Mouse (Mus musculus): ENCODE results near the gene Col23a1. TPM values are rescaled to one million over a fixed set of nuclear protein-coding genes. Genes with fewer than 3 reads are reported as not detected.

Gene Col23a1
- polyA plus RNA-seq, 1 experiment, result 0.76 TPM

DNA sequence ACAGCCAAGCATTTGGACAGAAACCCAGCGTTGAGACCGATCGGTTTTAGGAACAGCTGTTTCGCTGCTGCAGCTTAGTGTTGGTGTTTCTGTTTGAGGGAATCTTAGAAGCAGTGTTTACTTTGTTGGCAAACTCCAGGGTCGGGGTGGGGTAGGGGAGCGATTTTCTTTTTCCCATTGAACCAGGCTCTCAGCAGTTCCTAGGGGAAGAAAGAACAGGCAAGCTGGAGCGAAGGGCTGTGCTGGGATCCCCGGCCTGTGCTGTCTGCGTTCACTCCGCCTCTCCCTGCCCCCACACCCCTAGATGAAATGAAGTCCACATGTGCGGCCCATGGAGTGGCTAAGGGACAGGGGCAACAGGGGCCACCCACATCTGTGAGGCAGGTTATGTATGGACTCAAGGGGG lies 243.4 kb downstream of the Col23a1 start:
- H3K9me3 ChIP-seq (replicated peaks; ENCODE audit: control insufficient read depth, insufficient read depth, low read length, poor library complexity, severe bottlenecking), result no peaks in the 10 kb centered on the region
- H3K27me3 ChIP-seq (ENCODE audit: control insufficient read depth, insufficient read depth, low read length, poor library complexity, severe bottlenecking), result no peaks in the 10 kb centered on the region
- no peak for TF ChIP-seq POLR2A (IDR thresholded peaks at IDR 0.05; ENCODE audit: insufficient read depth, low read length)
- TF ChIP-seq CTCF (IDR thresholded peaks at IDR 0.05; ENCODE audit: low read depth, low read length), result no peak
- TF ChIP-seq EP300 (IDR thresholded peaks at IDR 0.05; ENCODE audit: insufficient read depth, low read depth, low read length), result no peak
- no peak overlapping the region for H3K4me3 ChIP-seq (ENCODE audit: low read depth, low read length)
- no peaks in the 10 kb centered on the region for H3K4me1 ChIP-seq (ENCODE audit: control insufficient read depth, insufficient read depth, low read length)
- no peak overlapping the region for H3K27ac ChIP-seq (ENCODE audit: insufficient read depth, low read length)
- no peaks in the 10 kb centered on the region for H3K36me3 ChIP-seq (ENCODE audit: control insufficient read depth, insufficient read depth, low read length, poor library complexity, severe bottlenecking)
- no peak overlapping the region for H3K9ac ChIP-seq (ENCODE audit: low read depth, poor library complexity, severe bottlenecking)

DNA sequence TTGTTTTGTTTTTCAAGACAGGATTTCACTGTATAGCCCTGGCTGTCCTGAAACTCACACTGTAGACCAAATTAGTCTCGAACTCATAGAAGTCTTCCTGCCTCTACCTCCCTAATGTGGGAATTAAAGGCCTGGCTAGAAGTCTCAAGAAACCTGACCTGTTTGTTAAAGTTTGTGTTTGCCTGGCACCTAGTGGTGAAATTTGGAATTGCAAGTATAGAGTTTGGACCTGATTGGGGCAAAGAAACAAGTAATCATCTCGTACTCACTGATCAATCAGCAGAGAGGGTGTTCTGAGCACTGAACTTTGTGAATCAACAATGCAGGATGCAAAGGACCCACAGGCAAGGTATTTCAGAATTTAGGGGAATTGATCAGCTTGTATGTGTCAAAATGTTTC lies 244.6 kb downstream of the Col23a1 start:
- no peaks in the 10 kb centered on the region for H3K9me3 ChIP-seq (replicated peaks; ENCODE audit: control insufficient read depth, insufficient read depth, low read length, poor library complexity, severe bottlenecking)
- H3K4me1 ChIP-seq (ENCODE audit: control insufficient read depth, insufficient read depth, low read length), result no peaks in the 10 kb centered on the region
- no peaks in the 10 kb centered on the region for H3K36me3 ChIP-seq (ENCODE audit: control insufficient read depth, insufficient read depth, low read length, poor library complexity, severe bottlenecking)
- no peak overlapping the region for H3K27ac ChIP-seq (ENCODE audit: insufficient read depth, low read length)
- H3K27me3 ChIP-seq (ENCODE audit: control insufficient read depth, insufficient read depth, low read length, poor library complexity, severe bottlenecking), result no peaks in the 10 kb centered on the region
- no peak overlapping the region for H3K4me3 ChIP-seq (ENCODE audit: low read depth, low read length)
- TF ChIP-seq POLR2A (IDR thresholded peaks at IDR 0.05; ENCODE audit: insufficient read depth, low read length) (no peak), CTCF (IDR thresholded peaks at IDR 0.05; ENCODE audit: low read depth, low read length) (no peak), EP300 (IDR thresholded peaks at IDR 0.05; ENCODE audit: insufficient read depth, low read depth, low read length) (no peak)
- no peak overlapping the region for H3K9ac ChIP-seq (ENCODE audit: low read depth, poor library complexity, severe bottlenecking)

DNA sequence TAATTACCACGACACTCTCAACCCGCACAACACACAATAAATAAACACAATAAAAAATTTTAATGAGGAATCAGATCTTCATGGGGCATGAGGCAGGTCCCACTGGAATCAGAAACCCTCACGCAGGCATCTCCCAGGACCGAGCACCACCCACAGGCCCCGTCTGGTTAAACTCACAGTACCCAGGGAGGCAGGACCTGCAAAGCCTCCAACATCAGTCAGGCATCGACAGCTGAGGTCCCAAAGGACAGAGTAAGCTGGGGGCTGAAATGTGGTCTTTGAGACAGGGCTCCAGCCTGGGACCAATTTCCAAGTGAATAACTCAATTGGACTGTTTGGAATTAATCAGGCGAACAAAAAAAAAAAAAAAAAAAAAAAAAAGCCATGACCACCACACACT lies 248.7 kb downstream of the Col23a1 start:
- Histone ChIP-seq H3K4me1 (ENCODE audit: control insufficient read depth, insufficient read depth, low read length) (no peaks in the 10 kb centered on the region), H3K9ac (ENCODE audit: low read depth, poor library complexity, severe bottlenecking) (no peak overlapping the region), H3K36me3 (ENCODE audit: control insufficient read depth, insufficient read depth, low read length, poor library complexity, severe bottlenecking) (no peaks in the 10 kb centered on the region), H3K4me3 (ENCODE audit: low read depth, low read length) (no peak overlapping the region), H3K9me3 (replicated peaks; ENCODE audit: control insufficient read depth, insufficient read depth, low read length, poor library complexity, severe bottlenecking) (no peaks in the 10 kb centered on the region), H3K27ac (ENCODE audit: insufficient read depth, low read length) (no peak overlapping the region), H3K27me3 (ENCODE audit: control insufficient read depth, insufficient read depth, low read length, poor library complexity, severe bottlenecking) (no peaks in the 10 kb centered on the region)
- TF ChIP-seq EP300 (IDR thresholded peaks at IDR 0.05; ENCODE audit: insufficient read depth, low read depth, low read length), result no peak

DNA sequence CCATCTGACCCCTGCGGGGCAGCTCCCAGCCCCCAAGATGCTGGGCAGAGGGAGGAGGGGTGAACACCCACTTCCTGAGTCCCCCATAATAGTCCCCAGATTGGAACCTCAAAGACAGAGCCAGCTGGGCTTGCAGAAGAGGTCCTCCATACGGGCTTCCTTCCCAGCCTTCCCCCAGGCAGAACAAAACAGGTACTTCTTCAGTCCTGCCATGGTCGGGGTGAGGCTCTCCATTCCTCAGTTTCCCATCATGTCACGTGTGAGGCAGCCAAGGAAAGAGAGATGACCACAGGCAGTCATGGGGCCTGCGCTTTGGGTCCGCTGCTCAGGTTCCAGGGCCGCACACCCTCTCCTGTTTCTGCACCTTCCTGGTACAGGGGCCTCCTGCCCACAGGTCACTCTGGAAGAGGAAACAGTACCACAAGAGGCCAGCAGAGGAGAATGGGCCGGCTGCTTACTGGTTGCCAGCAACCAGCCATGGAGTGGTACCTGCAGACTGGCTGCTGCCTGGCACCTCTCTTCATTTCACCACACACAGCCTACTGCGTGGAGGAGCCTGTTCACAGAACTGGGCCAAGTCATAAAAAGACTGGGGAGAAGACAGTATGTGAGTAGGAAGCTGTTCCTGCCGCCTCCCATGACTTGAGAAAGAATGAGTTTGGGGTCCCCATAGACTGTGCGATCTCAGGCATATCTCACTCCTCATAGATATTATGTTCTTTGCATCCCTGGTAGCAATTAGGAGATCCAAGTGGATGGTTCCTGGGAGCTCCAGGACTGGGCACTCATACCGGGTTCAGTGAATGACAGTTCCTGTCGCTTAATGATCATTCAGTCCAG lies 249.4 kb downstream of the Col23a1 start:
- H3K4me3 ChIP-seq (ENCODE audit: low read depth, low read length), result no peak overlapping the region
- no peak overlapping the region for H3K27ac ChIP-seq (ENCODE audit: insufficient read depth, low read length)
- H3K27me3 ChIP-seq (ENCODE audit: control insufficient read depth, insufficient read depth, low read length, poor library complexity, severe bottlenecking), result no peaks in the 10 kb centered on the region
- H3K36me3 ChIP-seq (ENCODE audit: control insufficient read depth, insufficient read depth, low read length, poor library complexity, severe bottlenecking), result no peaks in the 10 kb centered on the region
- no peak overlapping the region for H3K9ac ChIP-seq (ENCODE audit: low read depth, poor library complexity, severe bottlenecking)
- TF ChIP-seq CTCF (IDR thresholded peaks at IDR 0.05; ENCODE audit: low read depth, low read length), result no peak
- no peak for TF ChIP-seq POLR2A (IDR thresholded peaks at IDR 0.05; ENCODE audit: insufficient read depth, low read length)
- no peak for TF ChIP-seq EP300 (IDR thresholded peaks at IDR 0.05; ENCODE audit: insufficient read depth, low read depth, low read length)
- no peaks in the 10 kb centered on the region for H3K4me1 ChIP-seq (ENCODE audit: control insufficient read depth, insufficient read depth, low read length)
- H3K9me3 ChIP-seq (replicated peaks; ENCODE audit: control insufficient read depth, insufficient read depth, low read length, poor library complexity, severe bottlenecking), result no peaks in the 10 kb centered on the region

DNA sequence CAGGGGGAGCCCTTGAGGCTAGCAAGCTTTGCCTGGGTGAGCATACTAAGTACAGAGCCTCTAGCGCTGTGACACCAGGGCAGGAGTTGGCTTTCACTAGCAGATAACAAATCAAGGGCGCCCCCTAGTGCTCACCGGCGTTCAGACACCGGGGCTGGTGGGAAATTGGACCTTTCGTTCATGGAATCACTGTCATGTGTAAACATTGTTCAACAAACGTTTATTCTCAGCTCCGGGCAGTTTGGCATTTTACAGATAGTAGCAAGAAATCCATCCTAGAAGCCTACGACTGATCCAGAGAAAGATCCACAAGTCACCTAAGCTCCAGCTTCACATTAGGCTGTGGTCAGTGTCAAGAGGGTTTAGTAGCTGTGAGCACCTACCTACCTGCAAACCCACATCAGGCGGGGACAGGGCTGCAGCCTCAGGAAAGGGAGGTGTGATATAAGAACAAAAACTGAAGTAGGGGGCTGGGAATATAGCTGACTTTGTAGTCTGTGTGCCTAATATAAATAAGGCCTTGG lies 250.1 kb downstream of the Col23a1 start:
- TF ChIP-seq POLR2A (IDR thresholded peaks at IDR 0.05; ENCODE audit: insufficient read depth, low read length) (no peak), CTCF (IDR thresholded peaks at IDR 0.05; ENCODE audit: low read depth, low read length) (peak; percentile 91)
- H3K9ac ChIP-seq (ENCODE audit: low read depth, poor library complexity, severe bottlenecking), result no peak overlapping the region
- H3K36me3 ChIP-seq (ENCODE audit: control insufficient read depth, insufficient read depth, low read length, poor library complexity, severe bottlenecking), result no peaks in the 10 kb centered on the region
- no peak overlapping the region for H3K4me3 ChIP-seq (ENCODE audit: low read depth, low read length)
- H3K4me1 ChIP-seq (ENCODE audit: control insufficient read depth, insufficient read depth, low read length), result no peaks in the 10 kb centered on the region
- H3K9me3 ChIP-seq (replicated peaks; ENCODE audit: control insufficient read depth, insufficient read depth, low read length, poor library complexity, severe bottlenecking), result no peaks in the 10 kb centered on the region
- H3K27me3 ChIP-seq (ENCODE audit: control insufficient read depth, insufficient read depth, low read length, poor library complexity, severe bottlenecking), result no peaks in the 10 kb centered on the region
- no peak overlapping the region for H3K27ac ChIP-seq (ENCODE audit: insufficient read depth, low read length)

DNA sequence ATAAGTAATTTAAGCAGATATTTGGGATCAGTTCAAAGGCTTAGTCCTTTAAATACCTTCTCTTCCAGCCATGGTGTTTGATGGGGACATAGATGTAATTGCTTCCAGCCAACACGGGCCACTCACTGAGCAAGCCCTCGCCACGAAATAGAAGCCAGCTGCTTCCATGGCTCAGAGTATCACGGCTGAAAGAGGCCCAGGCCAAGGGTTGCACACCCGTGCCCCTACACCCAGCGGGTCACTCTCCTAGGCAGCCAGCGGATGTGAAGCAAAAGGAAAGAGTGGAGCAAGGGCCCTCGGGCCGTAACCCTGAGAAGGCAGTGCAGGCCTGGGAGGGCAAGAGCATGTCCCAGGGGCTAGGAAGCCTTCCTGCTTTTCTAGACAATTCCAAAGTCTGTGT lies 252.7 kb downstream of the Col23a1 start:
- no peak for TF ChIP-seq EP300 (IDR thresholded peaks at IDR 0.05; ENCODE audit: insufficient read depth, low read depth, low read length)
- TF ChIP-seq POLR2A (IDR thresholded peaks at IDR 0.05; ENCODE audit: insufficient read depth, low read length), result no peak
- TF ChIP-seq CTCF (IDR thresholded peaks at IDR 0.05; ENCODE audit: low read depth, low read length), result no peak
- Histone ChIP-seq H3K9ac (ENCODE audit: low read depth, poor library complexity, severe bottlenecking) (no peak overlapping the region), H3K9me3 (replicated peaks; ENCODE audit: control insufficient read depth, insufficient read depth, low read length, poor library complexity, severe bottlenecking) (no peaks in the 10 kb centered on the region), H3K27ac (ENCODE audit: insufficient read depth, low read length) (no peak overlapping the region), H3K27me3 (ENCODE audit: control insufficient read depth, insufficient read depth, low read length, poor library complexity, severe bottlenecking) (no peaks in the 10 kb centered on the region), H3K4me3 (ENCODE audit: low read depth, low read length) (no peak overlapping the region), H3K36me3 (ENCODE audit: control insufficient read depth, insufficient read depth, low read length, poor library complexity, severe bottlenecking) (no peaks in the 10 kb centered on the region), H3K4me1 (ENCODE audit: control insufficient read depth, insufficient read depth, low read length) (no peaks in the 10 kb centered on the region)
